Mouse (Mus musculus) brown adipose tissue, adult 24 weeks (tissue): ENCODE data around the gene Rab8a. TPM values are rescaled to one million over a fixed set of nuclear protein-coding genes. Genes with fewer than 3 reads are reported as not detected.

Source experiments
- H3K27ac ChIP-seq: fragments of 200-500 bp; replicated peaks from 2 replicates; pipeline ENCODE4 v1.5.1; 2012; ENCODE audit warnings: low read depth, mild to moderate bottlenecking, low read length
- H3K4me1 ChIP-seq: fragments of 200-500 bp; 2 replicates; pipeline ENCODE4 v1.6.1; 2012; ENCODE audit warnings: low read length, mixed read lengths; ENCODE audit not compliant: control insufficient read depth, insufficient read depth, insufficient read length
- H3K4me3 ChIP-seq: fragments of 200-500 bp; 2 replicates; pipeline ENCODE4 v1.5.1; 2012; ENCODE audit warnings: low read depth, mild to moderate bottlenecking, low read length, moderate library complexity; ENCODE audit not compliant: insufficient read depth
- polyA plus RNA-seq: library from polyadenylated mRNA; stranded (reverse); fragments of >200 nt; gene quantifications from 2 replicates; pipeline ENCODE4 v1.2.4, GENCODE M21; 2012; ENCODE audit not compliant: missing spikeins, insufficient read depth, insufficient read length

The Rab8a gene
- polyA plus RNA-seq, 1 experiment = 56.6 TPM

- Histone ChIP-seq H3K4me3 (peak overlapping the region; percentile 98), H3K4me1 (peaks cover 9% of the 10 kb centered on the region; the same call in 1 of the 2 replicates), H3K27ac (peak overlapping the region; percentile 100)
These were observed 24.6 kb upstream of the Rab8a start for GRCm38 (mm10) chr8:72136302-72136978.

- H3K4me1 ChIP-seq = peaks cover 8% of the 10 kb centered on the region; the same call in 1 of the 2 replicates
- 0 out of 2 replicates have a peak overlapping the region, but pooled peaks have one; percentile 28 for H3K27ac ChIP-seq
- no peak overlapping the region for H3K4me3 ChIP-seq
These were observed 23.6 kb upstream of the Rab8a start for GRCm38 (mm10) chr8:72137431-72137830.

GRCm38 (mm10) chr8:72138456-72138855 is 22.5 kb upstream of the Rab8a start:
- Histone ChIP-seq H3K4me1 (peaks cover 6% of the 10 kb centered on the region; the same call in 1 of the 2 replicates), H3K4me3 (no peak overlapping the region), H3K27ac (no peak overlapping the region)

GRCm38 (mm10) chr8:72143256-72143824 is 17.7 kb upstream of the Rab8a start:
- no peak overlapping the region for H3K27ac ChIP-seq
- H3K4me3 ChIP-seq = no peak overlapping the region
- H3K4me1 ChIP-seq = peaks cover 7% of the 10 kb centered on the region; the same call in 1 of the 2 replicates

- Histone ChIP-seq H3K4me1 (peaks cover 7% of the 10 kb centered on the region; the same call in 1 of the 2 replicates), H3K4me3 (no peak overlapping the region), H3K27ac (peak overlapping the region; percentile 15)
These were observed 16.5 kb upstream of the Rab8a start for GRCm38 (mm10) chr8:72144345-72144975.

DNA sequence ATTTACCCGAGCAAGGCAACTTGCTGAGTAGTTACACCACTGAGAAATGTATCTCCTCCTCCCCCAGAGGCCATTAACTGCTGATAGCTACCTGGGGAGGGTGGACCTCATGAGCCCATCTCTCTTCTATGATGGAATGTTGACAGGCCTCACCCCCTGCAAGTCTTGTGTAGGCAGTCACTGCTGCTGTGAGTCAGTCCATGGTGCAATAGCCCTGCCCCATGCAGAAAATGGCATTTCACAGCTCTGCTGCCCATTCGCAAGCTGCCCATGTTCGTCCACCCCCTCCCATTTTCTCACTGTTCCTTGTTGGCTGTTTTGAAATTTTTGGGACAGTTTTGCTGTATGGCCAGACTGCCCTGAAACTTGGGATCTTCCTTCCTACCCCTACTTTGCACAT is 15.5 kb upstream of the Rab8a start:
- no peak overlapping the region for H3K27ac ChIP-seq
- peaks cover 7% of the 10 kb centered on the region; the same call in 1 of the 2 replicates for H3K4me1 ChIP-seq
- H3K4me3 ChIP-seq = no peak overlapping the region

DNA sequence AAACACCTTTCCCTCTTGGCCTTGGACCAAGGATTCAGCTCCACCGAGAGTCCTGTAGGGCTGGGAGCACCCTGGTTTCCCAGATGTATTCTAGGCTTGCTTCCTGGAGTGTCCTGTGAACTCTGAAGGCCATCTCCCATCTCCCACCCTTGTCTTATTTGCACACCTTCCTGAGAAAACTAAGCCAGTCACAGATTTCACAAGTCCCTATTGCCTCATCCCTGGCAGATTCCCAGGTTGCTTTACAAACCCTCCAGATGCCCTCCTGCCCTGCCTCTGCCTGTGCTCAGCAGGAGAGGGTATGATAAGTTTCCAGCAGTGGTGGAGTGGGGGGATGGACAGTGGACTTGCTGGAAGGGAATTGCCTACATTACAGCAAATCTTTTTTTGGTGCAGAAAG is 14.9 kb upstream of the Rab8a start:
- Histone ChIP-seq H3K4me3 (no peak overlapping the region), H3K4me1 (peaks cover 7% of the 10 kb centered on the region; the same call in 1 of the 2 replicates), H3K27ac (no peak overlapping the region)

- no peak overlapping the region for H3K4me3 ChIP-seq
- peaks cover 7% of the 10 kb centered on the region; the same call in 1 of the 2 replicates for H3K4me1 ChIP-seq
- 0 out of 2 replicates have a peak overlapping the region, but pooled peaks have one; percentile 59 for H3K27ac ChIP-seq
These were observed 14.4 kb upstream of the Rab8a start for GRCm38 (mm10) chr8:72146556-72146955.

DNA sequence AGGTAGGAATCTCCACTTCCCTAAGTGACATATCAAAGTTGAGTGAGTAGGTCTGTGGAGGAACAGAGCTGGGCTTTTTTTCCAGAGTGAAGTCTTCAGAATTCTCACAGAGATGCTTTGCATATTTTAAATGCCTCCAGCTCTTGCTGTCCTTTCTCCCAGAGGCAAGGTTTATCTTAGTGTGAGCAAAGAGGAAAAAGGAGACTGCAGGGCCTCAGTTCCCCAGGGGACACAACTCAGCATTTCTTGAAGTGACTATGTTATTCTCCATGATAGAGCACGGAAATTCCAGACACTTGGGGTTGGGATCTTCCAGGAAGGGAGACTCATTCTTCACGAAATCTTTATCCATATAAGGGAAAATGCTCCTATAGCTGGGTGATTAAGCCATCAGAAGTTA is 13.7 kb upstream of the Rab8a start:
- H3K4me1 ChIP-seq = peaks cover 7% of the 10 kb centered on the region; the same call in 1 of the 2 replicates
- H3K4me3 ChIP-seq = no peak overlapping the region
- H3K27ac ChIP-seq = peak overlapping the region; percentile 76

DNA sequence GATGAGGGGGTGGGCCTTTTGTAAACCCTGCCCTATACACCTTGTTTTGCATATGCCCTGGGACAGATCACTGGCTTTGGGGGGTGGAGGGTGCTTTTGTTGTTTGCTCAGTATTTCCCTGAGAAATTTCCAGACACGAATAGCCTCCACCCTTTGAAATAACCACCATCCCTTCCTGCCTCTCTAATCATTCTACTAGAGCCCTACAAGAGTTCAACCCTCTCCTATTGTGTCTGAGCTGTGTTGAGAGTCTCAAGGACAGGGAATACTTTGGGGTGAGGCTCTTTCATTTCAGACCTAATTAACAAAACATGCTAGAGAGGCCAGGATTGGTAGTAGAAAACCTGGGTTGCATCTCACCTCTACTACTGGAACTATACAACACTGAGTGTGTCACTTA is 11.9 kb upstream of the Rab8a start:
- Histone ChIP-seq H3K4me3 (no peak overlapping the region), H3K4me1 (peaks cover 7% of the 10 kb centered on the region; the same call in 1 of the 2 replicates), H3K27ac (no peak overlapping the region)

GRCm38 (mm10) chr8:72151418-72152078 is 9.5 kb upstream of the Rab8a start:
- no peak overlapping the region for H3K4me3 ChIP-seq
- H3K4me1 ChIP-seq = peaks cover under 1% of the 10 kb centered on the region; the same call in 1 of the 2 replicates
- 0 out of 2 replicates have a peak overlapping the region, but pooled peaks have one; percentile 13 for H3K27ac ChIP-seq

DNA sequence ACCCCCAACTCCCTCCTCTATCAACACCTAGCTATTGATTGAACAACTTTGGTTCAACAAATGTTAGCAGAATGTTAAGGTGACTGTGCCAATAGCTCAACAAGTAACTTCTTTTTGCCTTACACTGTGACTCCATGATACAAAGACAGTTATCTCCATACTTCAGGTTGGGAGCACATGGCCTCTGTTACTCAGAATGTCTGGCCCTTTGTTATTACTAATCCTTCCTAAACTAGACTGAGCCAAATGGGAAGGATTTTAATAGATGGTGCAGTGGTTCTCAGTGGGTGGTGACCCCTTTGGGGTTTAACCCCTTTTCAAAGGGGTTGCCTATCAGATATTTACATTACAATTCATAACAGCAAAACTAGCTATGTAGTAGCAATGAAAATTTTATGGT is 7.6 kb upstream of the Rab8a start:
- Histone ChIP-seq H3K4me1 (no peaks in the 10 kb centered on the region; the same call in 1 of the 2 replicates), H3K27ac (no peak overlapping the region), H3K4me3 (no peak overlapping the region)

DNA sequence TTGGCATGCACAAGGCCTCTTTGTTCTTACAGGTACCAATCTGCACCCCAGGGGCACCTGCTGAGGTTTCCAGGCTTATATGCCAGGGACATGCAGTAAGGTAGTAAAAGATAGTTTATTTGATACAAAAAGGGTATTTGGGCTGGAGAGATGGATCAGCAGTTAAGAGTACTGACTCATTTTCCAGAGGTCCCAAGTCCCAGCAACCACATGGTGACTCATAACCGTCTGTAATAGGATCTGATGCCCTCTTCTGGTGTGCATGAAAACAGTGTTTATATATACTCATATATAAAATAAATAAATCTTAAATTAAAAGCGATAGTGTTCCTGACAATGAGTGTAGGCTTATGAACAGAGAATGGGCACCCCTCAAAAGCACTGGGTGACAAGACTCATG is 2.9 kb upstream of the Rab8a start:
- no peak overlapping the region for H3K27ac ChIP-seq
- peaks cover 7% of the 10 kb centered on the region for H3K4me1 ChIP-seq
- no peak overlapping the region for H3K4me3 ChIP-seq

DNA sequence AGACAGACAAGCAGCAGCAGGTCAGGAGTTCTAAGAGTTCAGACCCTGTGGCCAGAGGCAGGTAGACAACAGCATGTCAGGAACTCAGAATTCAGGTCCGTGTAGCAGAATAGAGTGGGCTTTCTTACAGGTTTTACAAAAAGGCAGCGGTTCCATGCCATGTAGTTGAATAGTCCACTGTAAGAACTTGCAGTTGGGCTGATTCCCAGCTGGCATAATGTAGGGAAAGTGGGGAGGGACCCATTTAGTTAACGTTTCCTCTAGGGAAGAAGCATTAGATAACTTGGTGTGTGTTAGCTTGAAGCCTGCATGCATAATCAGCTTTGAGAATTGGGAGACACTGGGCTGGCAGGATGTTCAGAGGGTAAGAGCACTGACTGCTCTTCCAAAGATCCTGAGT is 2.3 kb upstream of the Rab8a start:
- Histone ChIP-seq H3K4me1 (peaks cover 7% of the 10 kb centered on the region), H3K4me3 (no peak overlapping the region), H3K27ac (no peak overlapping the region)

DNA sequence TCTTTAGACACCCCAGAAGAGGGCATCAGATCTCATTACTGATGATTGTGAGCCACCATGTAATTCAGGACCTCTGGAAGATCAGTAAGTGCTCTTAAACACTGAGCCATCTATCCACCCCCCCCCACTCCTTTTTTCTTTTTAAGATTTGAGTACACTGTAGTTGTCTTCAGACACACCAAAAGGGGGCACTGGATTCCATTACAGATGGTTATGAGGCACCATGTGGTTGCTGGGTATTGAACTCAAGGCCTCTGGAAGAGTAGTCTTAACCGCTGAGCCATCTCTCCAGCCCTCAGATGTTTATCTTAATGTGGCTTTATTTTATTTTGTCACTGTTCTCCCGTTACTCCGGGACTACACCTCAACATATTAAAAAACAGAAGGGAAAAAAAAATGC is 993 bp upstream of the Rab8a start:
- peaks cover 7% of the 10 kb centered on the region for H3K4me1 ChIP-seq
- no peak overlapping the region for H3K27ac ChIP-seq
- H3K4me3 ChIP-seq = no peak overlapping the region; the same call in 1 of the 2 replicates
